Mouse (Mus musculus) E14TG2a.4 (cell line): ENCODE results near the gene Hgd.

Source experiments
- CTCF ChIP-seq: conservative IDR thresholded peaks from 2 replicates; pipeline ENCODE4 v1.5.1; 2014; ENCODE audit warnings: low read length
- POU5F1 ChIP-seq: IDR thresholded peaks from 2 replicates; pipeline ENCODE4 v1.6.1; 2014; ENCODE audit warnings: low read length, borderline replicate concordance

- no peak for TF ChIP-seq CTCF
- TF ChIP-seq POU5F1: no peak
Measured at GRCm38 (mm10) chr16:37550266-37550665, 29.7 kb upstream of the Hgd start.
